Mouse (Mus musculus) neural tube, embryonic 11.5 days (tissue): ENCODE measurements around the gene Gon7. TPM values are rescaled to one million over a fixed set of nuclear protein-coding genes. Genes with fewer than 3 reads are reported as not detected.
A peak's percentile ranks its signal among the peaks of the same experiment; 100 is the strongest.

Source experiments
- ATAC-seq: fragments of 200-750 bp; cut with Nextera tagmentation; 2 replicates; pipeline ENCODE4 v1.8.0; 2017; ENCODE audit warnings: moderate number of reproducible peaks, mild to moderate bottlenecking, moderate TSS enrichment, moderate library complexity; ENCODE audit not compliant: insufficient read depth, low FRiP score, low TSS enrichment
- DNase-seq: peaks from one replicate; pipeline ENCODE4 v3.0.0-alpha.2; 2015; ENCODE audit warnings: low spot score
- H3K27ac ChIP-seq: fragments of 300-500 bp; sonication (generic); 2 replicates; pipeline ENCODE4 v1.5.1; 2014; ENCODE audit warnings: low read depth, mild to moderate bottlenecking, low read length
- H3K27me3 ChIP-seq: fragments of 300-500 bp; sonication (generic); 2 replicates; pipeline ENCODE4 v1.6.1; 2014; ENCODE audit warnings: mild to moderate bottlenecking, low read length, mixed read lengths; ENCODE audit not compliant: control insufficient read depth, insufficient read depth
- H3K36me3 ChIP-seq: fragments of 300-500 bp; sonication (generic); 2 replicates; pipeline ENCODE4 v1.6.1; 2014; ENCODE audit warnings: mild to moderate bottlenecking, low read length, moderate library complexity, mixed read lengths; ENCODE audit not compliant: control insufficient read depth, insufficient read depth
- H3K4me1 ChIP-seq: fragments of 300-500 bp; sonication (generic); 2 replicates; pipeline ENCODE4 v1.6.1; 2014; ENCODE audit warnings: low read length, mixed read lengths; ENCODE audit not compliant: control insufficient read depth, insufficient read depth
- H3K4me2 ChIP-seq: fragments of 300-500 bp; sonication (generic); 2 replicates; pipeline ENCODE4 v1.6.1; 2014; ENCODE audit warnings: low read depth, mild to moderate bottlenecking, moderate library complexity
- H3K4me3 ChIP-seq: fragments of 300-500 bp; sonication (generic); 2 replicates; pipeline ENCODE4 v1.5.1; 2014; ENCODE audit warnings: low read depth, low read length
- H3K9ac ChIP-seq: fragments of 300-500 bp; sonication (generic); 2 replicates; pipeline ENCODE4 v1.6.1; 2014; ENCODE audit warnings: mild to moderate bottlenecking, low read length
- H3K9me3 ChIP-seq: fragments of 300-500 bp; sonication (generic); 2 replicates; pipeline ENCODE4 v1.6.1; 2016; ENCODE audit warnings: low read length; ENCODE audit not compliant: control insufficient read depth
- WGBS: fragments of 180-500 bp; shearing (Covaris S2); extraction: QIAGEN DNeasy Blood & Tissue Kit; methylation state at CpG from one replicate; pipeline ENCODE4 v1.1.7; 2014; 5-methylcytosine and 5-hydroxymethylcytosine counted together
- polyA plus RNA-seq: library from polyadenylated mRNA; unstranded; fragments of >200 nt; fragmentation: Nextera tagmentation; extraction: Ambion mirVana; gene quantifications from 2 replicates; pipeline ENCODE4 v1.2.1, GENCODE M21; 2014

Gene Gon7
- polyA plus RNA-seq, 1 experiment from 2014 or later = 37.8 TPM

GRCm38 (mm10) chr12:102772676-102773075 lies 15.1 kb upstream of the Gon7 start:
- H3K27ac ChIP-seq = no peak overlapping the region
- DNase-seq (no peak), ATAC-seq (no peak)
- H3K4me3 ChIP-seq = no peak overlapping the region
- no peaks in the 10 kb centered on the region for H3K27me3 ChIP-seq
- no peak overlapping the region for H3K9ac ChIP-seq
- H3K4me2 ChIP-seq = no peak overlapping the region
- H3K4me1 ChIP-seq = no peaks in the 10 kb centered on the region
- peaks cover 28% of the 10 kb centered on the region for H3K36me3 ChIP-seq
- no peaks in the 10 kb centered on the region for H3K9me3 ChIP-seq
- WGBS = 95% methylated on average over 5 of the region's 5 CpGs

GRCm38 (mm10) chr12:102771601-102772000 lies 14.0 kb upstream of the Gon7 start:
- WGBS = 93% methylated on average over 8 of the region's 8 CpGs
- H3K27ac ChIP-seq = no peak overlapping the region
- no peak overlapping the region for H3K4me3 ChIP-seq
- no peak overlapping the region for H3K9ac ChIP-seq
- H3K9me3 ChIP-seq = no peaks in the 10 kb centered on the region
- no peak for ATAC-seq
- H3K36me3 ChIP-seq = peaks cover 25% of the 10 kb centered on the region
- H3K4me1 ChIP-seq = no peaks in the 10 kb centered on the region
- H3K4me2 ChIP-seq = no peak overlapping the region
- DNase-seq = no peak
- no peaks in the 10 kb centered on the region for H3K27me3 ChIP-seq

GRCm38 (mm10) chr12:102769000-102769399 lies 11.4 kb upstream of the Gon7 start:
- H3K36me3 ChIP-seq = peaks cover 27% of the 10 kb centered on the region
- H3K27me3 ChIP-seq = no peaks in the 10 kb centered on the region
- DNase-seq = no peak
- WGBS = 95% methylated on average over 4 of the region's 4 CpGs
- H3K4me3 ChIP-seq = no peak overlapping the region
- H3K4me2 ChIP-seq = no peak overlapping the region
- H3K27ac ChIP-seq = no peak overlapping the region
- H3K9ac ChIP-seq = no peak overlapping the region
- no peak for ATAC-seq
- no peaks in the 10 kb centered on the region for H3K4me1 ChIP-seq
- H3K9me3 ChIP-seq = no peaks in the 10 kb centered on the region

GRCm38 (mm10) chr12:102763696-102764095 lies 6.1 kb upstream of the Gon7 start:
- H3K27me3 ChIP-seq = no peaks in the 10 kb centered on the region
- no peak overlapping the region for H3K9ac ChIP-seq
- no peak overlapping the region for H3K27ac ChIP-seq
- peaks cover 11% of the 10 kb centered on the region for H3K36me3 ChIP-seq
- H3K4me1 ChIP-seq = peaks cover 3% of the 10 kb centered on the region; the same call in 1 of the 2 replicates
- no peak overlapping the region for H3K4me3 ChIP-seq
- ATAC-seq (no peak), DNase-seq (no peak)
- no peaks in the 10 kb centered on the region for H3K9me3 ChIP-seq
- no peak overlapping the region for H3K4me2 ChIP-seq

GRCm38 (mm10) chr12:102761668-102762067 lies 4.1 kb upstream of the Gon7 start:
- H3K27me3 ChIP-seq = no peaks in the 10 kb centered on the region
- ATAC-seq (no peak), DNase-seq (no peak)
- H3K4me1 ChIP-seq = peaks cover 3% of the 10 kb centered on the region
- 94% methylated on average over 3 of the region's 3 CpGs for WGBS
- H3K4me2 ChIP-seq = no peak overlapping the region
- H3K36me3 ChIP-seq = peaks cover 3% of the 10 kb centered on the region; the same call in 1 of the 2 replicates
- no peak overlapping the region for H3K4me3 ChIP-seq
- no peak overlapping the region for H3K27ac ChIP-seq
- no peaks in the 10 kb centered on the region for H3K9me3 ChIP-seq
- no peak overlapping the region for H3K9ac ChIP-seq

GRCm38 (mm10) chr12:102758936-102759335 lies 1.3 kb upstream of the Gon7 start:
- Histone ChIP-seq H3K27ac (no peak overlapping the region), H3K27me3 (no peaks in the 10 kb centered on the region), H3K4me3 (peak overlapping the region; percentile 67), H3K4me2 (peak overlapping the region; percentile 84), H3K36me3 (no peaks in the 10 kb centered on the region), H3K9ac (peak overlapping the region; percentile 70), H3K9me3 (no peaks in the 10 kb centered on the region), H3K4me1 (peaks cover 3% of the 10 kb centered on the region)
- DNase-seq = no peak
- ATAC-seq = no peak
- WGBS = 2% methylated on average over 5 of the region's 5 CpGs

- DNase-seq (no peak), ATAC-seq (no peak)
- Histone ChIP-seq H3K9ac (peak within 1 kb of the TSS; percentile 76), H3K27ac (peak within 1 kb of the TSS; percentile 66), H3K4me1 (peaks cover 3% of the 10 kb centered on the region), H3K27me3 (no peaks in the 10 kb centered on the region), H3K4me2 (peak within 1 kb of the TSS; percentile 84), H3K36me3 (no peaks in the 10 kb centered on the region), H3K4me3 (peak within 1 kb of the TSS; percentile 67), H3K9me3 (no peaks in the 10 kb centered on the region)
- WGBS = 1% methylated on average over 10 of the region's 10 CpGs
Observed at GRCm38 (mm10) chr12:102758403-102758756, 777 bp upstream of the Gon7 start, which contains the start of gene Gm20604. Gene Gm20604 (minus strand): TSS chr12:102758672.

- Histone ChIP-seq H3K4me3 (peak overlapping the region; percentile 67), H3K9me3 (no peaks in the 10 kb centered on the region), H3K27me3 (no peaks in the 10 kb centered on the region), H3K4me2 (peak overlapping the region; percentile 60), H3K27ac (peak overlapping the region; percentile 66), H3K36me3 (no peaks in the 10 kb centered on the region), H3K9ac (peak overlapping the region; percentile 76), H3K4me1 (peaks cover 3% of the 10 kb centered on the region)
- peak; percentile 84 for ATAC-seq
- WGBS = 2% methylated on average over 46 of the region's 46 CpGs
- peak; percentile 21 for DNase-seq
Observed at GRCm38 (mm10) chr12:102757055-102757688, 431 bp downstream of the Gon7 start.

- H3K9me3 ChIP-seq = no peaks in the 10 kb centered on the region
- 84% methylated on average over 7 of the region's 7 CpGs for WGBS
- no peaks in the 10 kb centered on the region for H3K36me3 ChIP-seq
- no peak for DNase-seq
- no peak overlapping the region for H3K27ac ChIP-seq
- H3K27me3 ChIP-seq = no peaks in the 10 kb centered on the region
- H3K4me1 ChIP-seq = peaks cover 3% of the 10 kb centered on the region
- peak overlapping the region; percentile 67; the same call in 1 of the 2 replicates for H3K4me3 ChIP-seq
- no peak for ATAC-seq
- H3K4me2 ChIP-seq = peak overlapping the region; percentile 60
- no peak overlapping the region for H3K9ac ChIP-seq
Observed at GRCm38 (mm10) chr12:102756304-102756703, 1.3 kb downstream of the Gon7 start.
